Mouse (Mus musculus) limb, embryonic 12.5 days (tissue): ENCODE results near the gene Golga5. TPM values are rescaled to one million over a fixed set of nuclear protein-coding genes. Genes with fewer than 3 reads are reported as not detected.

Experiments used
- ATAC-seq: fragments of 200-750 bp; cut with Nextera tagmentation; 2 replicates; pipeline ENCODE4 v1.8.0; 2017; ENCODE audit warnings: low read depth, moderate TSS enrichment; ENCODE audit not compliant: insufficient number of reproducible peaks, insufficient read depth, low FRiP score, low TSS enrichment
- H3K27ac ChIP-seq: fragments of 300-500 bp; sonication (generic); 2 replicates; pipeline ENCODE4 v1.5.1; 2016; ENCODE audit warnings: mild to moderate bottlenecking, moderate library complexity
- H3K27me3 ChIP-seq: fragments of 300-500 bp; sonication (generic); 2 replicates; pipeline ENCODE4 v1.6.1; 2016; ENCODE audit warnings: mild to moderate bottlenecking, moderate library complexity
- H3K36me3 ChIP-seq: fragments of 300-500 bp; sonication (generic); 2 replicates; pipeline ENCODE4 v1.6.1; 2016; ENCODE audit warnings: mild to moderate bottlenecking, moderate library complexity
- H3K4me1 ChIP-seq: fragments of 300-500 bp; sonication (generic); replicated peaks from 2 replicates; pipeline ENCODE4 v1.6.1; 2016
- H3K4me2 ChIP-seq: fragments of 300-500 bp; sonication (generic); 2 replicates; pipeline ENCODE4 v1.6.1; 2016; ENCODE audit warnings: mild to moderate bottlenecking, moderate library complexity
- H3K4me3 ChIP-seq: fragments of 300-500 bp; sonication (generic); replicated peaks from 2 replicates; pipeline ENCODE4 v1.5.1; 2016; ENCODE audit warnings: mild to moderate bottlenecking
- H3K9ac ChIP-seq: fragments of 300-500 bp; sonication (generic); replicated peaks from 2 replicates; pipeline ENCODE4 v1.6.1; 2016; ENCODE audit warnings: mild to moderate bottlenecking, moderate library complexity
- H3K9me3 ChIP-seq: fragments of 300-500 bp; sonication (generic); 2 replicates; pipeline ENCODE4 v1.6.1; 2016; ENCODE audit warnings: mild to moderate bottlenecking, moderate library complexity
- WGBS: fragments of 180-500 bp; shearing (Covaris S2); methylation state at CpG from one replicate; pipeline ENCODE4 v1.1.7; 2016; 5-methylcytosine and 5-hydroxymethylcytosine counted together
- polyA plus RNA-seq: library from polyadenylated mRNA; unstranded; fragments of >200 nt; fragmentation: Nextera tagmentation; extraction: Ambion mirVana; gene quantifications from 2 replicates; pipeline ENCODE4 v1.2.1, GENCODE M21; 2016

Golga5 gene
- polyA plus RNA-seq, 1 experiment from 2014 or later: 37.5 TPM

GRCm38 (mm10) chr12:102445436-102445835 lies 23.5 kb upstream of the Golga5 start:
- no peak overlapping the region for H3K9ac ChIP-seq
- H3K27me3 ChIP-seq: no peaks in the 10 kb centered on the region
- no peak overlapping the region for H3K4me2 ChIP-seq
- no peak overlapping the region for H3K27ac ChIP-seq
- H3K36me3 ChIP-seq: no peaks in the 10 kb centered on the region
- H3K4me1 ChIP-seq: no peaks in the 10 kb centered on the region
- H3K9me3 ChIP-seq: no peaks in the 10 kb centered on the region
- no peak overlapping the region for H3K4me3 ChIP-seq
- ATAC-seq: no peak
- WGBS: 61% methylated on average over 4 of the region's 4 CpGs

GRCm38 (mm10) chr12:102450437-102450836 lies 18.5 kb upstream of the Golga5 start:
- H3K4me1 ChIP-seq: peaks cover 8% of the 10 kb centered on the region
- H3K4me3 ChIP-seq: no peak overlapping the region
- H3K36me3 ChIP-seq: no peaks in the 10 kb centered on the region
- H3K9ac ChIP-seq: no peak overlapping the region
- H3K27ac ChIP-seq: no peak overlapping the region
- no peak for ATAC-seq
- H3K4me2 ChIP-seq: no peak overlapping the region
- 70% methylated on average over 10 of the region's 10 CpGs for WGBS
- H3K9me3 ChIP-seq: no peaks in the 10 kb centered on the region
- no peaks in the 10 kb centered on the region for H3K27me3 ChIP-seq

GRCm38 (mm10) chr12:102451126-102451851 lies 17.6 kb upstream of the Golga5 start:
- H3K27ac ChIP-seq: no peak overlapping the region

GRCm38 (mm10) chr12:102453581-102453980 lies 15.4 kb upstream of the Golga5 start:
- Histone ChIP-seq H3K9me3 (no peaks in the 10 kb centered on the region), H3K27ac (0 out of 2 replicates have a peak overlapping the region, but pooled peaks have one; percentile 7), H3K9ac (no peak overlapping the region), H3K4me1 (peaks cover 8% of the 10 kb centered on the region), H3K27me3 (no peaks in the 10 kb centered on the region), H3K4me3 (no peak overlapping the region), H3K4me2 (no peak overlapping the region), H3K36me3 (no peaks in the 10 kb centered on the region)
- no peak for ATAC-seq
- WGBS: 22% methylated on average over 6 of the region's 6 CpGs

More at GRCm38 (mm10) chr12:102451126-102451851, 17.6 kb upstream of the Golga5 start:
- Histone ChIP-seq H3K36me3 (no peaks in the 10 kb centered on the region), H3K27me3 (no peaks in the 10 kb centered on the region), H3K9ac (no peak overlapping the region), H3K4me2 (no peak overlapping the region), H3K4me3 (no peak overlapping the region), H3K9me3 (no peaks in the 10 kb centered on the region), H3K4me1 (peaks cover 8% of the 10 kb centered on the region)
- no peak for ATAC-seq
- 80% methylated on average over 8 of the region's 8 CpGs for WGBS

GRCm38 (mm10) chr12:102456467-102457193 lies 12.3 kb upstream of the Golga5 start:
- Histone ChIP-seq H3K9me3 (no peaks in the 10 kb centered on the region), H3K27ac (no peak overlapping the region), H3K9ac (no peak overlapping the region), H3K4me3 (no peak overlapping the region), H3K4me1 (peaks cover 8% of the 10 kb centered on the region), H3K27me3 (no peaks in the 10 kb centered on the region), H3K4me2 (no peak overlapping the region), H3K36me3 (no peaks in the 10 kb centered on the region)
- no peak for ATAC-seq
- WGBS: 79% methylated on average over 7 of the region's 7 CpGs

- Histone ChIP-seq H3K9ac (no peak overlapping the region), H3K4me1 (no peaks in the 10 kb centered on the region), H3K27ac (no peak overlapping the region), H3K27me3 (no peaks in the 10 kb centered on the region), H3K36me3 (no peaks in the 10 kb centered on the region), H3K9me3 (no peaks in the 10 kb centered on the region), H3K4me2 (no peak overlapping the region), H3K4me3 (no peak overlapping the region)
- ATAC-seq: no peak
- WGBS: 69% methylated on average over 5 of the region's 5 CpGs
These were observed 8.9 kb upstream of the Golga5 start for GRCm38 (mm10) chr12:102460014-102460413.

DNA sequence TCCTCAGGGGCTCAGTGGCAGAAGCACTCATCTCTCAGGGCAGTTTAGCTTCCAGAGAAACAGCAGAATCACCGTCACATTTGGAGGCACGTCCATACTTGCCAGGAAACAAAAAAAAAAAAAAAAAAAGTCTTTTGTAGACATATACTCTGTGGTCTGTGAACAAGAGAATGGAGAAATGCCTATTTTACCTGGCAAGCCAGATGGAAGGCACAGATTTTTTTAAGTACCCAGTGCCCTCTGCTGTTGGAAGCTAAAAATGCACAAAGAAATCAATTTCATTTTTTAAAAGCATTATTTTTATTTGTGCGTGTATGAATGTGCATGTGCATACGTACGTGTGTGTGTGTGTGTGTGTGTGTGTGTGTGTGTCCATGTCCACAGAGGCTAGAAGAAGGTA lies 7.8 kb upstream of the Golga5 start:
- Histone ChIP-seq H3K4me3 (no peak overlapping the region), H3K27ac (no peak overlapping the region), H3K4me2 (no peak overlapping the region), H3K9ac (no peak overlapping the region), H3K9me3 (no peaks in the 10 kb centered on the region), H3K36me3 (no peaks in the 10 kb centered on the region), H3K27me3 (no peaks in the 10 kb centered on the region), H3K4me1 (no peaks in the 10 kb centered on the region)
- ATAC-seq: no peak
- WGBS: 68% methylated on average over 5 of the region's 5 CpGs

DNA sequence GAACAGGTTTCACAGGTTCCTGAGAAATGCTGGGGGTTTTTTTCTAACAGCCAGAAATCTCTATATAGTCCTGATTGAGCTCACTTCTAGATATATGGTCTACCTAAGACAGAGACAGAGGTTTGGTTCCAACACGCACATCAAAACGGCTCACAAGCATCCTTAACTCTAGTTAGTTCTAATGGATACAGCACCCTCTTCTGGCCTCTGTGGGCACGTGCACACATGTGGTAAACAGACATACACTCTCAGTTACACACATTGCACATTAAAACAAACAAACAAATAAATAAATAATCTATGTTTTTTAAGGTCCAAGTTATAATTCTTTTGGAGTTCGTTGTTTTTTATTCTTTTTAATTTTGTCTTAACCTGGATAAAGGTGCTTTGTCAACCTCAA lies 4.3 kb upstream of the Golga5 start:
- H3K4me2 ChIP-seq: no peak overlapping the region
- no peaks in the 10 kb centered on the region for H3K27me3 ChIP-seq
- WGBS: 67% methylated on average over 4 of the region's 4 CpGs
- no peak overlapping the region for H3K9ac ChIP-seq
- H3K4me1 ChIP-seq: peaks cover under 1% of the 10 kb centered on the region; the same call in 1 of the 2 replicates
- ATAC-seq: no peak
- no peaks in the 10 kb centered on the region for H3K9me3 ChIP-seq
- H3K36me3 ChIP-seq: no peaks in the 10 kb centered on the region
- no peak overlapping the region for H3K4me3 ChIP-seq
- no peak overlapping the region for H3K27ac ChIP-seq

- Histone ChIP-seq H3K27ac (no peak overlapping the region), H3K9ac (no peak overlapping the region), H3K4me3 (no peak overlapping the region), H3K9me3 (no peaks in the 10 kb centered on the region), H3K36me3 (peaks cover 13% of the 10 kb centered on the region), H3K4me2 (no peak overlapping the region), H3K4me1 (peaks cover 7% of the 10 kb centered on the region), H3K27me3 (no peaks in the 10 kb centered on the region)
- ATAC-seq: no peak
- 90% methylated on average over 1 of the region's 1 CpGs for WGBS
These were observed 799 bp upstream of the Golga5 start for GRCm38 (mm10) chr12:102468136-102468535.

- H3K4me2 ChIP-seq: no peak overlapping the region
- WGBS: 91% methylated on average over 7 of the region's 7 CpGs
- no peak overlapping the region for H3K27ac ChIP-seq
- no peaks in the 10 kb centered on the region for H3K27me3 ChIP-seq
- H3K36me3 ChIP-seq: peaks cover 60% of the 10 kb centered on the region
- no peak overlapping the region for H3K9ac ChIP-seq
- peaks cover 7% of the 10 kb centered on the region for H3K4me1 ChIP-seq
- H3K9me3 ChIP-seq: no peaks in the 10 kb centered on the region
- no peak overlapping the region for H3K4me3 ChIP-seq
- no peak for ATAC-seq
These were observed 5.5 kb downstream of the Golga5 start for GRCm38 (mm10) chr12:102474411-102474810.

DNA sequence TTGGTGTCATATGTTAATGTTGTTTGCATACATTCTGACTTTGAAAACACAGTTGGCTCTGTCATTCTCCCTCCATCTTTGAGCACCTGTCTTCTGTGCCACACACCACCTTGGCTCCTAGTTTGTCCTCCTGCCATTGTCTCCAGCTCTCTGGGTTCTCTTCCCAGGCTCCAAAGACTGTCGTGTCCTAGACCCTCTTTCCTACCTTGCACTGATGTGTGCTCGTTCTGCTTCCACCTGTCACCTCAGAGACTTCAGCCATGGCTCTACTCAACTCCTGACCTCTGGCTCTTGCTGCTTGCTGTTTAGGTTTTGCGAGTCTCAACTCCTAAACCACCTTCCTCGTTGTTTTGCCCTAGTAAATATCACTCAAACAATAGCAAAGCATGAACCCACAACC lies 11.5 kb downstream of the Golga5 start:
- Histone ChIP-seq H3K9me3 (no peaks in the 10 kb centered on the region), H3K36me3 (peaks cover 82% of the 10 kb centered on the region), H3K4me3 (no peak overlapping the region), H3K4me2 (no peak overlapping the region), H3K27me3 (no peaks in the 10 kb centered on the region), H3K4me1 (no peaks in the 10 kb centered on the region), H3K9ac (no peak overlapping the region), H3K27ac (no peak overlapping the region)
- no peak for ATAC-seq
- 86% methylated on average over 4 of the region's 4 CpGs for WGBS
